Mouse (Mus musculus) kidney, adult 2 months (tissue): ENCODE results near the gene Myh7. TPM values are rescaled to one million over a fixed set of nuclear protein-coding genes. Genes with fewer than 3 reads are reported as not detected.

Experiments used
- DNase-seq: peaks from one replicate; pipeline ENCODE4 v3.0.0; 2021
- H3K27ac ChIP-seq: fragments of 200-500 bp; 2 replicates; pipeline ENCODE4 v1.5.1; 2012; ENCODE audit warnings: low read depth, low read length, control low read depth, inconsistent platforms; ENCODE audit not compliant: insufficient read depth
- H3K27me3 ChIP-seq: fragments of 200-500 bp; replicated peaks from 2 replicates; pipeline ENCODE4 v1.6.1; 2012; ENCODE audit warnings: mild to moderate bottlenecking, moderate library complexity, low read length, inconsistent platforms; ENCODE audit not compliant: control insufficient read depth, insufficient read depth
- H3K36me3 ChIP-seq: fragments of 200-500 bp; 2 replicates; pipeline ENCODE4 v1.6.1; 2012; ENCODE audit warnings: mild to moderate bottlenecking, moderate library complexity, low read length, inconsistent platforms; ENCODE audit not compliant: control insufficient read depth, insufficient read depth
- H3K4me1 ChIP-seq: fragments of 200-500 bp; 2 replicates; pipeline ENCODE4 v1.6.1; 2011; ENCODE audit warnings: low read length; ENCODE audit not compliant: control insufficient read depth, insufficient read depth
- H3K4me3 ChIP-seq: fragments of 200-500 bp; 2 replicates; pipeline ENCODE4 v1.5.1; 2011; ENCODE audit warnings: mild to moderate bottlenecking, low read depth, low read length, control low read depth; ENCODE audit not compliant: insufficient read depth
- CTCF ChIP-seq: fragments of 200-500 bp; conservative IDR thresholded peaks from 2 replicates; pipeline ENCODE4 v1.5.1; 2011; ENCODE audit warnings: low read depth, mild to moderate bottlenecking, control low read depth, low read length, moderate library complexity, mixed read lengths; ENCODE audit not compliant: insufficient read depth, insufficient read length
- POLR2A ChIP-seq: fragments of 200-500 bp; IDR thresholded peaks from one replicate; pipeline ENCODE4 v1.6.1; 2011; ENCODE audit warnings: low read depth, low read length, control low read depth
- WGBS: fragments of 180-500 bp; shearing (Covaris S2); methylation state at CpG from one replicate; pipeline ENCODE4 v1.1.7; 2018; 5-methylcytosine and 5-hydroxymethylcytosine counted together
- polyA plus RNA-seq: library from polyadenylated mRNA; depleted of rRNA; stranded (reverse); fragments of >200 nt; gene quantifications from 2 replicates; pipeline ENCODE4 v1.2.3, GENCODE M21; 2012

The Myh7 gene
- polyA plus RNA-seq, 1 experiment = 5.2 TPM

GRCm38 (mm10) chr14:54937361-54938182, 56.9 kb downstream of the Myh7 start:
- TF ChIP-seq POLR2A = no peak
- TF ChIP-seq CTCF = no peak
- 87% methylated on average over 16 of the region's 16 CpGs for WGBS
- H3K27ac ChIP-seq = no peak overlapping the region

GRCm38 (mm10) chr14:54936831-54937160, 57.6 kb downstream of the Myh7 start:
- TF ChIP-seq CTCF (no peak), POLR2A (no peak)
- DNase-seq = no peak
- no peaks in the 10 kb centered on the region for H3K27me3 ChIP-seq
- H3K27ac ChIP-seq = no peak overlapping the region
- peaks cover 13% of the 10 kb centered on the region for H3K4me1 ChIP-seq
- H3K4me3 ChIP-seq = no peak overlapping the region
- no peaks in the 10 kb centered on the region for H3K36me3 ChIP-seq
- WGBS = 49% methylated on average over 6 of the region's 6 CpGs

More at GRCm38 (mm10) chr14:54937361-54938182, 56.9 kb downstream of the Myh7 start:
- peaks cover 13% of the 10 kb centered on the region for H3K4me1 ChIP-seq
- no peaks in the 10 kb centered on the region for H3K36me3 ChIP-seq
- no peak for DNase-seq
- no peaks in the 10 kb centered on the region for H3K27me3 ChIP-seq
- H3K4me3 ChIP-seq = no peak overlapping the region

GRCm38 (mm10) chr14:54935904-54936830, 58.3 kb downstream of the Myh7 start, which contains the start of gene Cmtm5:
TSS of gene Cmtm5 (plus strand) at chr14:54936261.
- Histone ChIP-seq H3K4me1 (peaks cover 9% of the 10 kb centered on the region), H3K27me3 (no peaks in the 10 kb centered on the region), H3K4me3 (no peak within 1 kb of the TSS), H3K36me3 (no peaks in the 10 kb centered on the region), H3K27ac (no peak within 1 kb of the TSS)
- whole genome bisulfite sequencing = 36% methylated on average over 8 of the region's 8 CpGs
- no peak for DNase-seq
- no peak for TF ChIP-seq POLR2A
- TF ChIP-seq CTCF = no peak

- no peak within 1 kb of the TSS for H3K27ac ChIP-seq
- 50% methylated on average over 6 of the region's 6 CpGs for WGBS
- no peaks in the 10 kb centered on the region for H3K36me3 ChIP-seq
- H3K4me3 ChIP-seq = no peak within 1 kb of the TSS
- H3K4me1 ChIP-seq = no peaks in the 10 kb centered on the region
- no peaks in the 10 kb centered on the region for H3K27me3 ChIP-seq
- no peak for DNase-seq
- TF ChIP-seq CTCF = no peak
- no peak for TF ChIP-seq POLR2A
Observed at GRCm38 (mm10) chr14:54932645-54933150, 61.7 kb downstream of the Myh7 start, which contains the start of gene Il25. TSS of gene Il25 (plus strand) at chr14:54932695.

- TF ChIP-seq POLR2A (no peak), CTCF (no peak)
- H3K4me1 ChIP-seq = no peaks in the 10 kb centered on the region
- H3K27me3 ChIP-seq = 0 out of 2 replicates have a peak, but pooled peaks cover 1% of the 10 kb centered on the region
- WGBS = 27% methylated on average over 2 of the region's 2 CpGs
- H3K27ac ChIP-seq = no peak overlapping the region
- DNase-seq = peak; percentile 14
- no peaks in the 10 kb centered on the region for H3K36me3 ChIP-seq
- no peak overlapping the region for H3K4me3 ChIP-seq
Observed at GRCm38 (mm10) chr14:54930431-54930830, 64.0 kb downstream of the Myh7 start.

GRCm38 (mm10) chr14:54929801-54930200, 64.6 kb downstream of the Myh7 start:
- Histone ChIP-seq H3K36me3 (no peaks in the 10 kb centered on the region), H3K4me1 (no peaks in the 10 kb centered on the region), H3K27ac (no peak overlapping the region), H3K27me3 (0 out of 2 replicates have a peak, but pooled peaks cover 1% of the 10 kb centered on the region), H3K4me3 (no peak overlapping the region)
- no peak for DNase-seq
- 66% methylated on average over 5 of the region's 5 CpGs for WGBS
- no peak for TF ChIP-seq CTCF
- TF ChIP-seq POLR2A = no peak

GRCm38 (mm10) chr14:54927296-54927695, 67.1 kb downstream of the Myh7 start:
- WGBS = 64% methylated on average over 7 of the region's 7 CpGs
- no peak for DNase-seq
- 0 out of 2 replicates have a peak, but pooled peaks cover 1% of the 10 kb centered on the region for H3K27me3 ChIP-seq
- no peaks in the 10 kb centered on the region for H3K4me1 ChIP-seq
- no peak overlapping the region for H3K27ac ChIP-seq
- no peak overlapping the region for H3K4me3 ChIP-seq
- TF ChIP-seq CTCF (no peak), POLR2A (no peak)
- H3K36me3 ChIP-seq = no peaks in the 10 kb centered on the region
